Mouse (Mus musculus): Measurements from ENCODE around the gene Rgs11. TPM values are rescaled to one million over a fixed set of nuclear protein-coding genes. Genes with fewer than 3 reads are reported as not detected.

Gene Rgs11
- polyA plus RNA-seq (2014; fragmentation: Illumina TruSeq; extraction: RNeasy Lipid Tissue Mini Kit (QIAGEN cat#74804); ENCODE audit: low read depth, low replicate concordance) = 0.63 TPM

GRCm38 (mm10) chr17:26202737-26203136 lies at the start of gene Rgs11:
Gene Rgs11 (plus strand): TSS chr17:26202951.

GRCm38 (mm10) chr17:26198892-26199291 lies 3.9 kb upstream of the Rgs11 start, which contains the start of gene Pdia2:
Gene Pdia2 (minus strand): TSS chr17:26199087.

GRCm38 (mm10) chr17:26207686-26208085 lies 4.9 kb downstream of the Rgs11 start, which contains the start of gene Arhgdig:
Gene Arhgdig (minus strand): TSS chr17:26207786.

GRCm38 (mm10) chr17:26244101-26244841 lies 41.5 kb downstream of the Rgs11 start, which contains the start of gene Fam234a:
Gene Fam234a (minus strand): TSS chr17:26244242.

GRCm38 (mm10) chr17:26252539-26253251 lies 49.9 kb downstream of the Rgs11 start, which contains the start of gene Luc7l:
Gene Luc7l (plus strand): TSS chr17:26252896.

Other genes with a start within 250 kb of the Rgs11 start
- 0.77 TPM for gene Capn15, start 217.2 kb upstream of the Rgs11 start, polyA plus RNA-seq (2014; fragmentation: Illumina TruSeq; extraction: RNeasy Lipid Tissue Mini Kit (QIAGEN cat#74804); ENCODE audit: low read depth, low replicate concordance)
- gene Rab11fip3, start 133.4 kb upstream of the Rgs11 start, polyA plus RNA-seq (2014; fragmentation: Illumina TruSeq; extraction: RNeasy Lipid Tissue Mini Kit (QIAGEN cat#74804); ENCODE audit: low read depth, low replicate concordance) = 5.5 TPM
- gene Decr2, start 112.6 kb upstream of the Rgs11 start, polyA plus RNA-seq (2014; fragmentation: Illumina TruSeq; extraction: RNeasy Lipid Tissue Mini Kit (QIAGEN cat#74804); ENCODE audit: low read depth, low replicate concordance) = 4.7 TPM
- gene Nme4, start 107.3 kb upstream of the Rgs11 start, polyA plus RNA-seq (2014; fragmentation: Illumina TruSeq; extraction: RNeasy Lipid Tissue Mini Kit (QIAGEN cat#74804); ENCODE audit: low read depth, low replicate concordance) = 0.39 TPM
- gene Tmem8, start 89.7 kb upstream of the Rgs11 start, polyA plus RNA-seq (2014; fragmentation: Illumina TruSeq; extraction: RNeasy Lipid Tissue Mini Kit (QIAGEN cat#74804); ENCODE audit: low read depth, low replicate concordance) = 12.6 TPM
- gene Mrpl28, start 79.5 kb upstream of the Rgs11 start, polyA plus RNA-seq (2014; fragmentation: Illumina TruSeq; extraction: RNeasy Lipid Tissue Mini Kit (QIAGEN cat#74804); ENCODE audit: low read depth, low replicate concordance) = 5.5 TPM
- 28.3 TPM for gene Axin1, start 64.3 kb upstream of the Rgs11 start, polyA plus RNA-seq (2014; fragmentation: Illumina TruSeq; extraction: RNeasy Lipid Tissue Mini Kit (QIAGEN cat#74804); ENCODE audit: low read depth, low replicate concordance)
- not detected for gene Pdia2, start 3.9 kb upstream of the Rgs11 start, polyA plus RNA-seq (2014; fragmentation: Illumina TruSeq; extraction: RNeasy Lipid Tissue Mini Kit (QIAGEN cat#74804); ENCODE audit: low read depth, low replicate concordance)
- gene Arhgdig, start 4.8 kb downstream of the Rgs11 start, polyA plus RNA-seq (2014; fragmentation: Illumina TruSeq; extraction: RNeasy Lipid Tissue Mini Kit (QIAGEN cat#74804); ENCODE audit: low read depth, low replicate concordance) = 0.28 TPM
- 28.6 TPM for gene Fam234a, start 41.3 kb downstream of the Rgs11 start, polyA plus RNA-seq (2014; fragmentation: Illumina TruSeq; extraction: RNeasy Lipid Tissue Mini Kit (QIAGEN cat#74804); ENCODE audit: low read depth, low replicate concordance)
- 38.5 TPM for gene Luc7l, start 49.9 kb downstream of the Rgs11 start, polyA plus RNA-seq (2014; fragmentation: Illumina TruSeq; extraction: RNeasy Lipid Tissue Mini Kit (QIAGEN cat#74804); ENCODE audit: low read depth, low replicate concordance)
- gene Neurl1b, start 211.9 kb downstream of the Rgs11 start, polyA plus RNA-seq (2014; fragmentation: Illumina TruSeq; extraction: RNeasy Lipid Tissue Mini Kit (QIAGEN cat#74804); ENCODE audit: low read depth, low replicate concordance) = 0.11 TPM